Mouse (Mus musculus) forebrain, embryonic 12.5 days (tissue): ENCODE measurements around the gene Mrpl27. TPM values are rescaled to one million over a fixed set of nuclear protein-coding genes. Genes with fewer than 3 reads are reported as not detected.
A peak's percentile ranks its signal among the peaks of the same experiment; 100 is the strongest.
"Not testable (repeated sequence)": the region's sequence is repeated elsewhere in the genome, so short reads cannot be mapped to it uniquely, and the experiment has no call there.

Experiments
- ATAC-seq: fragments of 200-750 bp; cut with Nextera tagmentation; 2 replicates; pipeline ENCODE4 v1.8.0; 2017; ENCODE audit warnings: moderate TSS enrichment; ENCODE audit not compliant: low FRiP score
- H3K27ac ChIP-seq: fragments of 300-500 bp; sonication (generic); 2 replicates; pipeline ENCODE4 v1.5.1; 2016; ENCODE audit warnings: mild to moderate bottlenecking
- H3K27me3 ChIP-seq: fragments of 300-500 bp; sonication (generic); 2 replicates; pipeline ENCODE4 v1.6.1; 2016; ENCODE audit warnings: mild to moderate bottlenecking
- H3K36me3 ChIP-seq: fragments of 300-500 bp; sonication (generic); replicated peaks from 2 replicates; pipeline ENCODE4 v1.6.1; 2016; ENCODE audit warnings: mild to moderate bottlenecking
- H3K4me1 ChIP-seq: fragments of 300-500 bp; sonication (generic); 2 replicates; pipeline ENCODE4 v1.6.1; 2016
- H3K4me2 ChIP-seq: fragments of 300-500 bp; sonication (generic); 2 replicates; pipeline ENCODE4 v1.6.1; 2016; ENCODE audit warnings: mild to moderate bottlenecking, moderate library complexity
- H3K4me3 ChIP-seq: fragments of 300-500 bp; sonication (generic); replicated peaks from 2 replicates; pipeline ENCODE4 v1.5.1; 2016; ENCODE audit warnings: mild to moderate bottlenecking
- H3K9ac ChIP-seq: fragments of 300-500 bp; sonication (generic); 2 replicates; pipeline ENCODE4 v1.6.1; 2016; ENCODE audit warnings: mild to moderate bottlenecking
- H3K9me3 ChIP-seq: fragments of 300-500 bp; sonication (generic); 2 replicates; pipeline ENCODE4 v1.6.1; 2016
- WGBS: fragments of 180-500 bp; shearing (Covaris S2); methylation state at CpG from one replicate; pipeline ENCODE4 v1.1.7; 2016; 5-methylcytosine and 5-hydroxymethylcytosine counted together
- polyA plus RNA-seq: library from polyadenylated mRNA; unstranded; fragments of >200 nt; fragmentation: Nextera tagmentation; extraction: Ambion mirVana; gene quantifications from 2 replicates; pipeline ENCODE4 v1.2.1, GENCODE M21; 2016

Gene Mrpl27
- polyA plus RNA-seq, 1 experiment from 2014 or later = 125 TPM

GRCm38 (mm10) chr11:94676308-94676707 lies 22.7 kb downstream of the Mrpl27 start:
- no peaks in the 10 kb centered on the region for H3K9me3 ChIP-seq
- peak overlapping the region; percentile 91 for H3K9ac ChIP-seq
- WGBS = 48% methylated on average over 4 of the region's 4 CpGs
- H3K4me1 ChIP-seq = peaks cover 25% of the 10 kb centered on the region
- H3K27ac ChIP-seq = peak overlapping the region; percentile 87; the same call in 1 of the 2 replicates
- ATAC-seq = no peak
- H3K36me3 ChIP-seq = no peaks in the 10 kb centered on the region
- peak overlapping the region; percentile 83 for H3K4me3 ChIP-seq
- H3K4me2 ChIP-seq = peak overlapping the region; percentile 77
- no peaks in the 10 kb centered on the region for H3K27me3 ChIP-seq

- Histone ChIP-seq H3K9me3 (no peaks in the 10 kb centered on the region), H3K4me1 (peaks cover 25% of the 10 kb centered on the region), H3K27me3 (no peaks in the 10 kb centered on the region), H3K4me2 (peak within 1 kb of the TSS; percentile 77), H3K36me3 (no peaks in the 10 kb centered on the region), H3K4me3 (peak within 1 kb of the TSS; percentile 83), H3K9ac (peak within 1 kb of the TSS; percentile 91), H3K27ac (peak within 1 kb of the TSS; percentile 87)
- ATAC-seq = peak; percentile 95
- WGBS = under 1% methylated on average over 80 of the region's 82 CpGs
Observed at GRCm38 (mm10) chr11:94676754-94677606, 23.4 kb downstream of the Mrpl27 start, which contains the start of gene Xylt2. TSS of gene Xylt2 (minus strand) at chr11:94677515.

- no peak for ATAC-seq
- WGBS = 30% methylated on average over 15 of the region's 15 CpGs
- H3K27ac ChIP-seq = peak overlapping the region; percentile 87; the same call in 1 of the 2 replicates
Observed at GRCm38 (mm10) chr11:94677607-94678145, 24.1 kb downstream of the Mrpl27 start.

GRCm38 (mm10) chr11:94680639-94681038 lies 27.1 kb downstream of the Mrpl27 start:
- Histone ChIP-seq H3K4me3 (no peak overlapping the region), H3K27me3 (no peaks in the 10 kb centered on the region), H3K4me1 (peaks cover 17% of the 10 kb centered on the region), H3K27ac (no peak overlapping the region), H3K4me2 (no peak overlapping the region), H3K9ac (no peak overlapping the region), H3K9me3 (no peaks in the 10 kb centered on the region), H3K36me3 (no peaks in the 10 kb centered on the region)
- no peak for ATAC-seq

More at GRCm38 (mm10) chr11:94677607-94678145, 24.1 kb downstream of the Mrpl27 start:
- Histone ChIP-seq H3K9ac (peak overlapping the region; percentile 91), H3K9me3 (no peaks in the 10 kb centered on the region), H3K4me1 (peaks cover 25% of the 10 kb centered on the region), H3K4me3 (peak overlapping the region; percentile 83), H3K27me3 (no peaks in the 10 kb centered on the region), H3K4me2 (peak overlapping the region; percentile 77), H3K36me3 (no peaks in the 10 kb centered on the region)

- H3K27me3 ChIP-seq = no peaks in the 10 kb centered on the region
- ATAC-seq = no peak
- peaks cover 7% of the 10 kb centered on the region for H3K4me1 ChIP-seq
- 86% methylated on average over 4 of the region's 4 CpGs for WGBS
- no peaks in the 10 kb centered on the region for H3K36me3 ChIP-seq
- H3K4me2 ChIP-seq = no peak overlapping the region
- H3K4me3 ChIP-seq = no peak overlapping the region
- no peaks in the 10 kb centered on the region for H3K9me3 ChIP-seq
- no peak overlapping the region for H3K27ac ChIP-seq
- no peak overlapping the region for H3K9ac ChIP-seq
Observed at GRCm38 (mm10) chr11:94681640-94682039, 28.1 kb downstream of the Mrpl27 start.

- H3K9me3 ChIP-seq = no peaks in the 10 kb centered on the region
- no peak overlapping the region for H3K9ac ChIP-seq
- H3K4me1 ChIP-seq = peaks cover 7% of the 10 kb centered on the region
- H3K4me2 ChIP-seq = no peak overlapping the region
- H3K36me3 ChIP-seq = no peaks in the 10 kb centered on the region
- no peak overlapping the region for H3K27ac ChIP-seq
- no peaks in the 10 kb centered on the region for H3K27me3 ChIP-seq
- H3K4me3 ChIP-seq = no peak overlapping the region
- 79% methylated on average over 7 of the region's 7 CpGs for WGBS
- no peak for ATAC-seq
Observed at GRCm38 (mm10) chr11:94682427-94682826, 28.9 kb downstream of the Mrpl27 start.

GRCm38 (mm10) chr11:94687178-94687577 lies 33.6 kb downstream of the Mrpl27 start:
- Histone ChIP-seq H3K27ac (no peak overlapping the region), H3K4me2 (no peak overlapping the region), H3K27me3 (no peaks in the 10 kb centered on the region), H3K9me3 (no peaks in the 10 kb centered on the region), H3K4me3 (no peak overlapping the region), H3K4me1 (no peaks in the 10 kb centered on the region), H3K36me3 (no peaks in the 10 kb centered on the region), H3K9ac (no peak overlapping the region)
- ATAC-seq = no peak
- WGBS = 88% methylated on average over 6 of the region's 6 CpGs

GRCm38 (mm10) chr11:94692502-94692901 lies 38.9 kb downstream of the Mrpl27 start:
- not testable (repeated sequence) for H3K9ac ChIP-seq, H3K4me3 ChIP-seq, ATAC-seq, H3K36me3 ChIP-seq, H3K9me3 ChIP-seq, H3K27me3 ChIP-seq, H3K4me2 ChIP-seq, H3K4me1 ChIP-seq, H3K27ac ChIP-seq

- H3K27ac ChIP-seq = no peak overlapping the region
- peaks cover 6% of the 10 kb centered on the region; the same call in 1 of the 2 replicates for H3K4me1 ChIP-seq
- H3K27me3 ChIP-seq = no peaks in the 10 kb centered on the region
- no peaks in the 10 kb centered on the region for H3K36me3 ChIP-seq
- WGBS = 87% methylated on average over 6 of the region's 6 CpGs
- H3K4me3 ChIP-seq = no peak overlapping the region
- H3K4me2 ChIP-seq = no peak overlapping the region
- no peak overlapping the region for H3K9ac ChIP-seq
- ATAC-seq = no peak
- H3K9me3 ChIP-seq = no peaks in the 10 kb centered on the region
Observed at GRCm38 (mm10) chr11:94695508-94695907, 41.9 kb downstream of the Mrpl27 start.

- Histone ChIP-seq H3K27me3 (no peaks in the 10 kb centered on the region), H3K36me3 (no peaks in the 10 kb centered on the region), H3K27ac (no peak overlapping the region), H3K9ac (no peak overlapping the region), H3K4me1 (peaks cover 9% of the 10 kb centered on the region; the same call in 1 of the 2 replicates), H3K4me3 (no peak overlapping the region), H3K4me2 (no peak overlapping the region), H3K9me3 (no peaks in the 10 kb centered on the region)
- ATAC-seq = no peak
- 78% methylated on average over 2 of the region's 2 CpGs for WGBS
Observed at GRCm38 (mm10) chr11:94697140-94697539, 43.6 kb downstream of the Mrpl27 start.

GRCm38 (mm10) chr11:94697703-94698464 lies 44.3 kb downstream of the Mrpl27 start:
- Histone ChIP-seq H3K27ac (no peak overlapping the region), H3K4me1 (peaks cover 9% of the 10 kb centered on the region; the same call in 1 of the 2 replicates), H3K4me3 (no peak overlapping the region), H3K4me2 (no peak overlapping the region), H3K27me3 (no peaks in the 10 kb centered on the region), H3K36me3 (no peaks in the 10 kb centered on the region), H3K9me3 (no peaks in the 10 kb centered on the region), H3K9ac (no peak overlapping the region)
- no peak for ATAC-seq
- 49% methylated on average over 13 of the region's 13 CpGs for WGBS

GRCm38 (mm10) chr11:94699399-94699798 lies 45.8 kb downstream of the Mrpl27 start:
- Histone ChIP-seq H3K27ac (no peak overlapping the region), H3K4me2 (no peak overlapping the region), H3K36me3 (no peaks in the 10 kb centered on the region), H3K4me3 (no peak overlapping the region), H3K9me3 (no peaks in the 10 kb centered on the region), H3K27me3 (no peaks in the 10 kb centered on the region), H3K4me1 (peaks cover 9% of the 10 kb centered on the region; the same call in 1 of the 2 replicates), H3K9ac (no peak overlapping the region)
- 94% methylated on average over 3 of the region's 3 CpGs for WGBS
- ATAC-seq = no peak
